Mouse (Mus musculus): ENCODE data around the gene Sdr16c6. TPM values are rescaled to one million over a fixed set of nuclear protein-coding genes. Genes with fewer than 3 reads are reported as not detected.
A peak's percentile ranks its signal among the peaks of the same experiment; 100 is the strongest.

Sdr16c6 gene
- total RNA-seq (2014; fragmentation: Nextera tagmentation) (not detected in 2 replicates), total RNA-seq (2017) (not detected in 2 replicates)

- ATAC-seq (replicated peaks; ENCODE audit: poor library complexity, severe bottlenecking), result no peak
Observed at GRCm38 (mm10) chr4:4077372-4077771, at the start of gene Sdr16c6. Gene Sdr16c6 (minus strand): TSS chr4:4077522.

DNA sequence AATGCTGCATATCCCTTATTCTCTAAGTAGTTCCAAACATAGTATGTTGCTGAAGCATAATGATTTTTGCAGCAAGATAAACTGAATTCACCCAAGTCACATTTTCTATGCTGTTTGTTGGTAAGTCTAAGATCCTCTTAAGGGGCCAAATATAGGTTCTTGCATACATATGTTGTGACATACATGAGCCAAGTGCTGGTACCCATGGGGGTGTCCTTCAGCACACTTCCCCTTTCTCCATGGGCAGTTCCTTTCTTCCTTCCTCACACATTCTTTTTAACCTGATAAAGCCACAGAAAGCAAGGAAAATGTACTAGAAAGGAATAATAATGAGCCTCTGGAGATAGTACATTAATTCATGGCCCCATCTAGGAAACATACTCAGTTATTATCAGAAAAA lies 2.9 kb upstream of the Sdr16c6 start:
- ATAC-seq (replicated peaks; ENCODE audit: poor library complexity, severe bottlenecking), result peak; percentile 99

DNA sequence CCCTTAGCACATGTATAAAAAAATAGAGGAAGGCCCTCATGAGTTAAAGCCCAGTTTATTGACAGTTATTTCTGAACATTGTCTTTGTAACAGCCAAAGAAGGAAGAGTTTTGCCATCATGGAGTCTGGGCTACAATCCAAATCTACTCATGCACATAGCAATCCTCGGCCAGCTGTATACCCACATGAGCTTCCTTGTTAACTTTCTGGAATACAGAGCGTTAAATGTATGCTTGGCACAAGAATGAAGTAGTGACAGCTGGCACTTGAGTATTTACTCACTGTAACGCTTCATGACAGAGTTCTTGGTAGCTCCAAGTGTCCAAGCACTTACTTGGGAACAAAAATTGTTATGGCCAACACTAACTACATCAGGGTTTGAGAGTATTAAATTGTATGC lies 1.8 kb upstream of the Sdr16c6 start:
- no peak for ATAC-seq (replicated peaks; ENCODE audit: poor library complexity, severe bottlenecking)

DNA sequence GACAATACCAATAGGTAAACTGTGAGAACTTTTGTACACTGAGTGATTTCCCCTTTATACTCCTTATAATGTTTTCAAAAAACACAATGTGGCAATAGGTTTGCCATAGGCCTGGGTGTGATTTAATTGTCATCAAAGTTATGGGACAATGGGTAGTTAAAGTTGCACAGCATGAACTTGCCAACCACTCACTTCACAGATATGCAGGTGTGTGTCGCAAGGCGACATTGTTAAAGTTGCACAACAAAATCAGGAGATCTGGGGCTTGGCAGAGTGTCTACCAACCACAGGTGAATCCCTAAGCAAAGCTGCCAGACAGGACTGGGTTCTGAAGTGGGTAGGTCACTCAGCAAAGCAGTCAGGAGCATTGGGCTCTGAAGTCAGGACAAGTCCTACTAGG lies 1.3 kb downstream of the Sdr16c6 start:
- ATAC-seq (replicated peaks; ENCODE audit: poor library complexity, severe bottlenecking), result peak; percentile 8; the same call in 1 of the 2 replicates

Other genes with a start within 250 kb of the Sdr16c6 start
- gene Gm11808, start 103.9 kb downstream of the Sdr16c6 start, total RNA-seq (2014; fragmentation: Nextera tagmentation), result 1,770 and 1,803 TPM in 2 replicates
- 1,061 and 1,507 TPM in 2 replicates for gene Gm11808, start 103.9 kb downstream of the Sdr16c6 start, total RNA-seq (2017)